Mouse (Mus musculus) hindbrain, embryonic 14.5 days (tissue): ENCODE results near the gene Gcc1. TPM values are rescaled to one million over a fixed set of nuclear protein-coding genes. Genes with fewer than 3 reads are reported as not detected.
A peak's percentile ranks its signal among the peaks of the same experiment; 100 is the strongest.

Experiments
- ATAC-seq: fragments of 200-750 bp; cut with Nextera tagmentation; 2 replicates; pipeline ENCODE4 v1.8.0; 2017; ENCODE audit warnings: moderate number of reproducible peaks, mild to moderate bottlenecking, moderate TSS enrichment, moderate library complexity; ENCODE audit not compliant: low FRiP score
- DNase-seq: peaks from one replicate; pipeline ENCODE4 v3.0.0-alpha.2; 2015; ENCODE audit warnings: low spot score
- H3K27ac ChIP-seq: fragments of 300-500 bp; sonication (generic); 2 replicates; pipeline ENCODE4 v1.5.1; 2014; ENCODE audit warnings: mild to moderate bottlenecking, moderate library complexity
- H3K27me3 ChIP-seq: fragments of 300-500 bp; sonication (generic); 2 replicates; pipeline ENCODE4 v1.6.1; 2014; ENCODE audit warnings: mild to moderate bottlenecking, low read length, mixed read lengths; ENCODE audit not compliant: control insufficient read depth, insufficient read depth
- H3K36me3 ChIP-seq: fragments of 300-500 bp; sonication (generic); replicated peaks from 2 replicates; pipeline ENCODE4 v1.6.1; 2014; ENCODE audit not compliant: control insufficient read depth, insufficient read depth
- H3K4me1 ChIP-seq: fragments of 300-500 bp; sonication (generic); replicated peaks from 2 replicates; pipeline ENCODE4 v1.6.1; 2014; ENCODE audit warnings: antibody characterized with exemption, low read length, mixed read lengths; ENCODE audit not compliant: control insufficient read depth, insufficient read depth
- H3K4me2 ChIP-seq: fragments of 300-500 bp; sonication (generic); replicated peaks from 2 replicates; pipeline ENCODE4 v1.6.1; 2014; ENCODE audit warnings: mild to moderate bottlenecking, moderate library complexity
- H3K4me3 ChIP-seq: fragments of 300-500 bp; sonication (generic); replicated peaks from 2 replicates; pipeline ENCODE4 v1.5.1; 2014; ENCODE audit warnings: mild to moderate bottlenecking, low read length
- H3K9ac ChIP-seq: fragments of 300-500 bp; sonication (generic); 2 replicates; pipeline ENCODE4 v1.6.1; 2014
- H3K9me3 ChIP-seq: fragments of 300-500 bp; sonication (generic); 2 replicates; pipeline ENCODE4 v1.6.1; 2016; ENCODE audit warnings: low read length; ENCODE audit not compliant: control insufficient read depth
- WGBS: fragments of 180-500 bp; shearing (Covaris S2); extraction: QIAGEN DNeasy Blood & Tissue Kit; methylation state at CpG from one replicate; pipeline ENCODE4 v1.1.7; 2014; 5-methylcytosine and 5-hydroxymethylcytosine counted together
- polyA plus RNA-seq: library from polyadenylated mRNA; unstranded; fragments of >200 nt; fragmentation: Nextera tagmentation; extraction: Ambion mirVana; gene quantifications from 2 replicates; pipeline ENCODE4 v1.2.1, GENCODE M21; 2014

Gcc1 gene
- polyA plus RNA-seq, 1 experiment from 2014 or later, result 8.6 TPM

- no peak overlapping the region for H3K9ac ChIP-seq
- peaks cover 18% of the 10 kb centered on the region for H3K36me3 ChIP-seq
- H3K4me2 ChIP-seq, result no peak overlapping the region
- ATAC-seq (no peak), DNase-seq (no peak)
- H3K27ac ChIP-seq, result no peak overlapping the region
- WGBS, result 72% methylated on average over 2 of the region's 2 CpGs
- H3K27me3 ChIP-seq, result no peaks in the 10 kb centered on the region
- H3K4me1 ChIP-seq, result no peaks in the 10 kb centered on the region
- no peaks in the 10 kb centered on the region for H3K9me3 ChIP-seq
- no peak overlapping the region for H3K4me3 ChIP-seq
These were observed 17.0 kb downstream of the Gcc1 start for GRCm38 (mm10) chr6:28411236-28411635.

DNA sequence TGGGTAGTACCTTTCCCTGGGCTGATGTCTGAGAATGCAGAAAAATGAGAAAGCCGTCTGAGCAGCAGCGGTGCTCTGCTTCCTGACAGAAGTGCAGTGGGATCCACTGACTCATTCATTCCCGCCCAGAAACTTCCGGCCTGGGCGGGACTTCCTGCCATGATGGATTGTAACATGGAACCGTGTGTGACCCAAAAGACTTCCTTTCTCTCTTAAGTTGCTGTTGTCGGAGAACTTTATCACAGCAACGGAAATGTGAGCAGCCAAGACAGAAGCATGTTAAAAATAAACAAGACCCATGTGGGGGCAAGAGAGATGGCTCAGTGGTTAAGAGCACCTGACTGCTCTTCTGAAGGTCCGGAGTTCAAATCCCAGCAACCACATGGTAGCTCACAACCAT, 18.1 kb downstream of the Gcc1 start:
- no peak overlapping the region for H3K9ac ChIP-seq
- H3K27me3 ChIP-seq, result no peaks in the 10 kb centered on the region
- H3K36me3 ChIP-seq, result peaks cover 7% of the 10 kb centered on the region
- H3K4me1 ChIP-seq, result no peaks in the 10 kb centered on the region
- no peak overlapping the region for H3K4me3 ChIP-seq
- H3K9me3 ChIP-seq, result no peaks in the 10 kb centered on the region
- ATAC-seq (no peak), DNase-seq (no peak)
- H3K27ac ChIP-seq, result no peak overlapping the region
- WGBS, result 86% methylated on average over 9 of the region's 9 CpGs
- H3K4me2 ChIP-seq, result no peak overlapping the region

DNA sequence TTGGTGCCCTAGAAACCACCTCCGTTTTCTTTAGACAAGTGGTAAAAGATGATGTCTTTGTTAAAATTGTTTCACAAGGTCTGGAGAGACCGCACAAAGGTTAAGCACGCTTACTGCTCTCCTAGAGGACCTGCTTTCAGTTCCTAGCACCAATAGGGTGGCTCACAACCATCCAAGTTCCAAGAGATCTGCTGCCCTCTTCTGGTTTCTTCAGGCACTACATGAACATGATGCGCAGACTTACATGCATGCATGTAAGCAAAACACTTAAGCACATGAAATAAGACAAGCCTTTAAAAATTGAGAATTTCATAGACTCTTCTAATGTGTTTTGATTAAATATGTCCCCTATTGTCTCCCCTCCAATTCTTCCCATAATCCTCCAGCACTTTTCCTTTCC, 28.4 kb downstream of the Gcc1 start:
- no peak overlapping the region for H3K4me2 ChIP-seq
- WGBS, result 91% methylated on average over 4 of the region's 4 CpGs
- H3K27me3 ChIP-seq, result no peaks in the 10 kb centered on the region; the same call in 1 of the 2 replicates
- H3K36me3 ChIP-seq, result no peaks in the 10 kb centered on the region
- ATAC-seq (no peak), DNase-seq (no peak)
- no peak overlapping the region for H3K9ac ChIP-seq
- H3K9me3 ChIP-seq, result no peaks in the 10 kb centered on the region
- H3K4me3 ChIP-seq, result no peak overlapping the region
- H3K4me1 ChIP-seq, result no peaks in the 10 kb centered on the region
- H3K27ac ChIP-seq, result no peak overlapping the region

- Histone ChIP-seq H3K9ac (no peak overlapping the region), H3K27ac (no peak overlapping the region), H3K4me1 (no peaks in the 10 kb centered on the region), H3K9me3 (no peaks in the 10 kb centered on the region), H3K27me3 (no peaks in the 10 kb centered on the region; the same call in 1 of the 2 replicates), H3K4me3 (no peak overlapping the region), H3K36me3 (no peaks in the 10 kb centered on the region), H3K4me2 (no peak overlapping the region)
- WGBS, result 95% methylated on average over 3 of the region's 3 CpGs
- ATAC-seq, result no peak
- DNase-seq, result no peak
These were observed 29.5 kb downstream of the Gcc1 start for GRCm38 (mm10) chr6:28398726-28399125.

DNA sequence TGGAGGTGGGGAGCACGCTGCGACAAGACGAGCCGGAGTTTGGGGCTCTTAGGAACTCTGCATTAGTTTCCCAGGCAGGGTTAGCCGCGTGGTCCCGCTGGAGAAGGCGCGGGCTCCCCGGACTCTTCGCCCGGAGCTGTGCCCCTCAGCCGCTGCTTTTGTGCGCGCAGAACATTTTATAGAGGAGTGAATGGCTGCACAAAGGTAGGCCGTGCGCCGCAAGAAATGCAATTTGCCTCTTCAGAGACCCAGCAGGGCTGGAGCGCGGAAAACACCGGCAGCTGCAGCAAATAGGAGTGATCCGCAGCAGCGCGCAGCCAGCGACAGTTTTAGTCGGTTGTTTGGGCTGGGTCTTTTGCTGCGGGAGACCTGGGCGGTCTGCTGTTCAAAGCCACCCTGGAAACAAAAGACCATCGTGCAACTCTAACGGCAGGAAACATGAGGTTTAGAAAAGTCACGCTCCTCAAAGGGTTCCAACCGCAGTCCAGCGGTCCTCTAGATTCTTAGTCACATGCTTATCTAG, 30.4 kb downstream of the Gcc1 start, which contains the start of gene Zfp800:
Gene Zfp800 (minus strand): TSS at position 325 of the 523 bp plus-strand sequence.
- H3K4me3 ChIP-seq, result peak within 1 kb of the TSS; percentile 38
- H3K36me3 ChIP-seq, result no peaks in the 10 kb centered on the region
- H3K27me3 ChIP-seq, result no peaks in the 10 kb centered on the region; the same call in 1 of the 2 replicates
- H3K4me2 ChIP-seq, result peak within 1 kb of the TSS; percentile 71
- DNase-seq (peak; percentile 55), ATAC-seq (peak; percentile 62)
- H3K27ac ChIP-seq, result no peak within 1 kb of the TSS
- under 1% methylated on average over 33 of the region's 33 CpGs for WGBS
- H3K4me1 ChIP-seq, result no peaks in the 10 kb centered on the region
- H3K9ac ChIP-seq, result peak within 1 kb of the TSS; percentile 47
- H3K9me3 ChIP-seq, result no peaks in the 10 kb centered on the region

GRCm38 (mm10) chr6:28396853-28397457, 31.2 kb downstream of the Gcc1 start:
- H3K4me3 ChIP-seq, result peak overlapping the region; percentile 38
- WGBS, result 2% methylated on average over 19 of the region's 19 CpGs
- no peak overlapping the region for H3K27ac ChIP-seq
- ATAC-seq, result no peak
- no peaks in the 10 kb centered on the region; the same call in 1 of the 2 replicates for H3K27me3 ChIP-seq
- H3K36me3 ChIP-seq, result no peaks in the 10 kb centered on the region
- DNase-seq, result peak; percentile 64
- peak overlapping the region; percentile 71 for H3K4me2 ChIP-seq
- no peaks in the 10 kb centered on the region for H3K9me3 ChIP-seq
- H3K9ac ChIP-seq, result peak overlapping the region; percentile 47
- no peaks in the 10 kb centered on the region for H3K4me1 ChIP-seq

- H3K4me3 ChIP-seq, result peak overlapping the region; percentile 38
- H3K9ac ChIP-seq, result peak overlapping the region; percentile 47
- no peaks in the 10 kb centered on the region for H3K9me3 ChIP-seq
- ATAC-seq, result no peak
- no peaks in the 10 kb centered on the region; the same call in 1 of the 2 replicates for H3K27me3 ChIP-seq
- no peaks in the 10 kb centered on the region for H3K4me1 ChIP-seq
- 22% methylated on average over 15 of the region's 15 CpGs for WGBS
- H3K4me2 ChIP-seq, result peak overlapping the region; percentile 71
- no peak for DNase-seq
- H3K36me3 ChIP-seq, result no peaks in the 10 kb centered on the region
- no peak overlapping the region for H3K27ac ChIP-seq
These were observed 31.9 kb downstream of the Gcc1 start for GRCm38 (mm10) chr6:28396051-28396852.

DNA sequence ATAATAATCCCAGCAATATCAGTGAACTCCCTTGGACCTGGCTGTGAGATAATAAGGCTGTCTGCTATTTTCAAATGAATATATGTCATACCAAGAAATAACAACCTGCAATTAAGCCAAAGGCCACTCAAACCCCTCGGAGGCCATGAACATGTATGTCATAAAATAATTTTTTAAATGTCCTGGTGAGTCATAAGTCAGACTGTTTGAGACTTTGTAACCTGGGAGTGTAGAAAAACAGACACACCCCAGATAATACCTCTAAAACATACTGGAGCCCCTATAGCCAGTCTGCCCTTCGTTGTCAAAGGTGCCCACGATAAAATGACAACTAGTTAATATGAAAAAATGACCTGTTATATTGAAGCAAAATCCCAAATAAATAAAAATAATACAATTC, 39.2 kb downstream of the Gcc1 start:
- Histone ChIP-seq H3K4me3 (no peak overlapping the region), H3K9ac (no peak overlapping the region), H3K4me2 (no peak overlapping the region), H3K4me1 (no peaks in the 10 kb centered on the region), H3K27ac (no peak overlapping the region), H3K9me3 (no peaks in the 10 kb centered on the region), H3K36me3 (no peaks in the 10 kb centered on the region), H3K27me3 (no peaks in the 10 kb centered on the region)
- ATAC-seq (no peak), DNase-seq (no peak)
- 89% methylated on average over 3 of the region's 3 CpGs for WGBS

GRCm38 (mm10) chr6:28385169-28385568, 43.0 kb downstream of the Gcc1 start:
- ATAC-seq (no peak), DNase-seq (no peak)
- Histone ChIP-seq H3K4me1 (no peaks in the 10 kb centered on the region), H3K27ac (no peak overlapping the region), H3K9ac (no peak overlapping the region), H3K9me3 (no peaks in the 10 kb centered on the region), H3K4me2 (no peak overlapping the region), H3K36me3 (no peaks in the 10 kb centered on the region), H3K27me3 (no peaks in the 10 kb centered on the region), H3K4me3 (no peak overlapping the region)
- WGBS, result 88% methylated on average over 3 of the region's 3 CpGs
